Mouse (Mus musculus) liver, postnatal 0 days (tissue): ENCODE results near the gene Mboat2.

Experiments
- CTCF ChIP-seq: sonication (generic); IDR thresholded peaks from 2 replicates; pipeline ENCODE4 v1.5.1; 2016; ENCODE audit warnings: antibody characterized with exemption, low read depth
- EP300 ChIP-seq: IDR thresholded peaks from 2 replicates; pipeline ENCODE4 v1.6.1; 2016; ENCODE audit warnings: antibody characterized with exemption, low read depth, mild to moderate bottlenecking

DNA sequence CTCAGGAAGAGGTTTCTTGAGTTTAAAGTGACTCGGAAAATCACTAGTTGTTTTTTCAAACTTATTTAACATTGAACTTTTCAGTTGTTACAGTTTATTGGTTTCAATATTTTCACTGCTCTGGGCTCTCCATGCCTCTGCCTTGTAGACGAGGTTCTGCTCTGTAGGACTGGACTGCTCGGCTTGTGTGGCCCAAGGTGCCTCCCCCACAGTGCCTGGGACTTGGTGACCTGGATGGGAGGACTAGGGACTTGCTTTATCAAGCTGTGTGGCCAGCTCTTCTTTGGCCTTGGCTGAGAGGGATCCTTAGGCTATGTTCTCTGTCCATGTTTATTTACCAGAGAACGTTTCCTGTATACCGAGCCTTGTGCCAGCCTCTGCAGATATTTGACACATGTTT, 17.4 kb downstream of the Mboat2 start:
- no peak for TF ChIP-seq CTCF
- no peak for TF ChIP-seq EP300
